Mouse (Mus musculus) T-cell, adult 2 months (primary cell): ENCODE results near the gene Zfand3.

Experiments used
- DNase-seq: peaks from one replicate; pipeline ENCODE4 v3.0.0; 2022; ENCODE audit warnings: low spot score

Gene Zfand3

GRCm38 (mm10) chr17:30004203-30005102, at the start of gene Zfand3:
Zfand3 (plus strand) TSS chr17:30004733.
- DNase-seq, result peak; percentile 81

- no peak for DNase-seq
These were observed 48.7 kb upstream of the Zfand3 start for GRCm38 (mm10) chr17:29955880-29956279.

GRCm38 (mm10) chr17:29963730-29964259, 40.7 kb upstream of the Zfand3 start:
- DNase-seq, result peak; percentile 52

DNA sequence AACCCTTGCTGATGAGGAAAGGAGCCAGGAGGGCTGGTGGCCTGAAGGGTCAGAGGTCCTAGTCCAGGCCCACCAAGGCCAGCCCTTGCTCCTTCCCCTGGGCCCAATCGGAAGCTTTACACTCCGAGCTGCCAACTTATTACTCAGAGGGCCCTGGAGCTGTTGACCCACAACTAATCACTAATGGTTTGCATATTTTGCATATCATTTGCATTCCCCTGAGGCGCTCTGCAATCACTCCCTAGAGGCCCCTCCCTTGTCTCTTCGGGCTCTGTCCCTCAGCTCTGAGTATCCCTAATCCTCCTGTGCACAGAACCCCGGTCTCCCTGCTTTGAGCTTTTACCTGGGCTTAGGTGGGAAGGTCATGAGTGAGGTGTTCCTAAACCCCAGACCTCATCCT, 39.0 kb upstream of the Zfand3 start:
- DNase-seq, result no peak

GRCm38 (mm10) chr17:29970037-29970555, 34.4 kb upstream of the Zfand3 start, which contains the start of gene Mdga1:
Mdga1 (minus strand) TSS chr17:29970087.
- no peak for DNase-seq

GRCm38 (mm10) chr17:29971761-29972432, 32.6 kb upstream of the Zfand3 start:
- DNase-seq, result no peak

- peak; percentile 80 for DNase-seq
These were observed 31.3 kb upstream of the Zfand3 start for GRCm38 (mm10) chr17:29973226-29973625.

DNA sequence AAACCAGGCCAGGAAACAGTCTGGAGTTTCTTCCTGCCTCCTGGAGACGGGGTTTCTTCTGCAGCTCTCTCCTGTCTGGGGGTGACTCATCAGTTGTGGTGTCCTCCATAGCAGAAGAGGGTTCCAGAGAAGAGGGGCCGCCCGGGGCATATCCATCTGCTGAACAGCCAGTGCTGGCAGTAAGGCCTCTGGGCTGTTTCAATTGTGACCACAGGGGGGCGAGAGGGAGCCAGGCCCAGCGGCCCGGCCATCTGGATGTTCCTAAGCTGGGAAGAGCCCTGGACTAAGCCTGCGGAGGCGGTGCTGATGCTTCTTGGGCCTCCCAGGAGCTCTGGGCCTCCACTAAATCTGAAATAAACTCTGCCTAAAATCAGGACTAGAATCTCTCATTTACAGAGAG, 28.8 kb upstream of the Zfand3 start:
- DNase-seq, result peak; percentile 61

DNA sequence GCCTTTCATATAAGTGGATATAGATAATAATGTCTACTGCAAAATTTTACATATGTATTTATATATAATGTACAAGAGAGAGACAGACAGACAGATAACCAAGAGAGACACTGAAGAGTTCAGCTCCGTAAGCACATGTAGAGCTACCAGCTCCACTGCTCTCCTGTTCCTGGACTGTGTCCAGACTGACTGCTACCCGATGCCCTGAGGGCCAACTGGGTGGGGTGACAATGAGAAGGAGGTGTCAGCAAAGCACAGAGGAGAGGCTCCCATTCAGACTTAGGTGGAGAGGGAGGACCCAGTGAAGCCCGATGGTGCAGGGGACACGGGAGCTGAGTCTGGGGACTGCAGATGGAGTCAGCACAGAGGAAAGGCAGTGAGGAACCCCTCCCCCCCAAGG, 25.5 kb upstream of the Zfand3 start:
- DNase-seq, result no peak

DNA sequence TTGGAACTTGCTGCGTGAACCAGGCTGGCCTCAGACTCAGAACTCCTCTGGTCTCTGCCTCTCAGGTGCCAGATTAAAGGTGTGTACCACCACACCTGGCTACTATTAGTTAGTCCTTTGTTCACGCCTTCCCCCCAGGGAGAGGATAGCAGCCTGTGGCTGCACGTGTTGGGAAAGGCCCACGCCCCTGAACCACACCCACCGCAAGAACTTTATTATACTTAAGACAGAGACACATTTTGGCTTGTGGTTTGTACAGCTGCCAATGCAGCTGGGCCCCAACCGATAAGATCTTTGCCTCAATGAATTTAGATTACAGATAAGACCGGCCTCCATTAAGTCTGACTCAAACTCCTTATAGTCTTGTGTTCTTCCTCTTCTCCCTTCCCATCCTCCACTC, 24.7 kb upstream of the Zfand3 start:
- peak; percentile 66 for DNase-seq

GRCm38 (mm10) chr17:29981568-29981967, 23.0 kb upstream of the Zfand3 start:
- no peak for DNase-seq

- DNase-seq, result no peak
These were observed 21.3 kb upstream of the Zfand3 start for GRCm38 (mm10) chr17:29983190-29983589.

- no peak for DNase-seq
These were observed 19.6 kb upstream of the Zfand3 start for GRCm38 (mm10) chr17:29984931-29985330.

GRCm38 (mm10) chr17:29985534-29985933, 19.0 kb upstream of the Zfand3 start:
- no peak for DNase-seq

DNA sequence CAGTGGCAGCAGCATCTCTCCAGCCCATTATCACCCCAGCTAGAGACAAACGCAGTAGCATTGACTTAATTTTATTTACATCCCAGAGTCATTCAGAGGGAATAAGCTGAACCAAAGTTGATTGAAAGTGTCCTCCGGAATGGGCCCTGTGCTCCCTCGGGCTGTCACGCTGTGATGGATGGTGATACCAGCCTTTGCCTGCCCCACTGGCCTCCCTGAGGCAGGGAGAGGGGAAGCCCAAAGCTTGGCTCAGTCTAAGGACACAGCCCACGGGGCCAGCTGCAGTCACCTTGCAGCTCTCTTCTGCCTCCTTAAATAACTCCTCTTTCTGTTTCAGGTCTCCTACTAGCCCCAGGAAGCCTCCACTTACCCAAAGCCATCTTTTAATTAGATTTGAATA, 16.4 kb upstream of the Zfand3 start:
- no peak for DNase-seq

DNA sequence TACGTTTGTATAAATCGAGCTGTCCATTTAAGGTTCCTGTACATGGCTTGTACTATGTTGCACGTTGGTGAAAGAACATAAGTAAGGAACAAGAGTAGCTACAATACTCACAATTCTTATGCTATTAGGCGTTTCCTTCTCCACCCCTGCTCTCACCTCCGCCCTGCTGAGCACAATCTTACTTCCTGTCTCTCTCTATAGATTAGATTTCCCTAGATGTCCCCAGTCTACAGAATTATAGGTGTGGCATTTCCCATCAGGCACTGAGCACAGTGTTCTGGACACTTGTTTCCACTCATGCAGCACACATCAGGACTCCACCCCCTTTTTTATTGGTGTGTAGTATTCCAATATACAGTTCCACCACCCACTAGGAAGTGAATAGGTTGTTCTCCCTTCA, 14.9 kb upstream of the Zfand3 start:
- DNase-seq, result no peak

DNA sequence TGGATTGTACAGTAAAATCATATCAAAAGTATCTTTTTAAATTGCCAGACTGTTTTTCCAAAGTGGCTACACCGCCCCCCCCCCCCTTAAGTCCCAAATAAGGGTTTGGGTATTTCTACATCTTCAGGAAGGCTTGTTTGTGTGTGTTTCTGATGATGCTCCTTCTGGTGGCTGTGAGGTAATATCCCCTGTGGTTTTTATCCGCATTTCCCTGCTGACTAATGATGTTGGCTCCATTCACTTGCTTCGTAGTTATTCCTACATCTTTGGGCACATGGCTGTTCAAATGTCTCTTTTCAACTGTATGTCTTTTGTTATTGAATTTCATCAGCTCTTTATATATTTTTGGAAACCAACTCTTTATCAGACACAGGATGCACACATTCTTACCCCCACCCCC, 14.4 kb upstream of the Zfand3 start:
- DNase-seq, result no peak

DNA sequence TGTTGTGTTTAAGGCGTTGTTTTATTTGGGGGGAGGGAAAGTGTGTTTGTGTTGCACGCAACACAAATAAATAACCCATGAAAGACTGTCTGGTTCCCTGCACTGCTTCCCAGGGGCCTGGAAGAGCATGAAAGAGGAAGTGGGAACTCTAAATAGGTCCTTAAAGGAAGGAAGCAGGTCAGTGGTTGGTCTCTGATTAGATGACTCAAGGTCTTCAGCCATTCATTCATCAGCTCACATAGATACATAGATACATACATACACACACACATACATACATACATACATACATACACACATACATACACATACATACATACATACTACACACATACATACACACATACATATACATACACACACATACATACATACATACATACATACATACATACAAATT, 13.7 kb upstream of the Zfand3 start:
- DNase-seq, result no peak

- no peak for DNase-seq
These were observed 11.0 kb upstream of the Zfand3 start for GRCm38 (mm10) chr17:29993488-29993887.

DNA sequence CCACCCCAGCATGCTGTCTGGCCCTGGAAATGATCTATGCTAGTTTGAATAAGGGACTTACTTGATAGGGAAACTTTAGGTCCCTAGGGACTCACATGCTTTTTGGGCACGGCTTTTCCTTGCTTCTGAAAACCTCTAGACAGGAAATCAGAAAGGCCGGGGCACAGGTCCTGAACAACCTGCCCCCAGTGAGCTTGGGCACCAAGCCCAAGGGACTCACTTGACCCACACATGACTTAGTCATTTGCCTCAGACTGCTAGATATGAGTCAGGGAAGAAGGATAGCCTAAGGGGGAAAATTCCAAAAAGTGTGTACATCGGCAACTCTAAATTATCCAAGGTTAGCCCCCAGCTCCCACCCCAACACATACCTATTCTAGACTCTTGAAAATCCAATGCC, 10.5 kb upstream of the Zfand3 start:
- no peak for DNase-seq

DNA sequence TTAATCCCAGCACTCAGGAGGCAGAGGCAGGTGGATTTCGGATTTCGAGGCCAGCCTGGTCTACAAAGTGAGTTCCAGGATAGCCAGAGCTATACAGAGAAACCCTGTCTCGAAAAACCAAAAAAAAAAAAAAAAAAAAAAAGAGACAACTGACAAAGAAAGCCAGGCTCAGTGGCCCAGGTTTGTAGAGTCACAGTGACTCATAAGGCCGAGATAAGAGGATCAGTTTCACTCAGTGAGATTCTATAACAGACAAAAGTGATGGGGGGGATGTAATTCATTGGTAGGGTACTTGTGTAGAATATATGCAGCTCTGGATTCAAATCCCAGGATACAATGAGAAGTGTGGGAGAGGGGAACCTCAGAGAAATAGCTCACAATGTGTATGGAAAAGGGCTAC, 10.1 kb upstream of the Zfand3 start:
- DNase-seq, result no peak

DNA sequence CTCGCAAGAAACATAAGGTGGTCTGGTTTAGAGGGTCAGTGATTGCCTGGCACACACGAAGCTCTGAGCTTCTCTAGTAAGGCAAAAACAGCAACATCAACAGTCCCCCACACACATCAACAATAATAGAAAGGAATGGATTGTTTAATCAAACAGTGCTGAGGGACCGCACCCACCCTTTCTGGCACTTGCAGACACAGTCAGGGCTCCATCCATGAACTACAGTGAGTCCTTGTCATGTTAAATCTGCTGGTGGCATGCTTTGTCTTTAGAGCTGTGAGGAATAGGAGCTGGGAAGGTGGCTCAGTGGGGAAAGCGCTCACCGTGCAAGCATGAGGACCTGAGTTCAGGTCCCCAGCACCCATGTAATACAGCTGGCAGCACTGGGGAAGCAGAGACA, 8.5 kb upstream of the Zfand3 start:
- no peak for DNase-seq

GRCm38 (mm10) chr17:29997726-29998125, 6.8 kb upstream of the Zfand3 start:
- DNase-seq, result no peak
